Mouse (Mus musculus) stomach, embryonic 14.5 days (tissue): Measurements from ENCODE around the gene Mrps21. TPM values are rescaled to one million over a fixed set of nuclear protein-coding genes. Genes with fewer than 3 reads are reported as not detected.
A peak's percentile ranks its signal among the peaks of the same experiment; 100 is the strongest.
"Not testable (repeated sequence)": the region's sequence is repeated elsewhere in the genome, so short reads cannot be mapped to it uniquely, and the experiment has no call there.

Experiments used
- ATAC-seq: fragments of 200-750 bp; cut with Nextera tagmentation; 2 replicates; pipeline ENCODE4 v1.8.0; 2017; ENCODE audit warnings: low read depth, moderate TSS enrichment; ENCODE audit not compliant: insufficient number of reproducible peaks, insufficient read depth, low FRiP score
- H3K27ac ChIP-seq: fragments of 300-500 bp; sonication (generic); 2 replicates; pipeline ENCODE4 v1.5.1; 2014; ENCODE audit warnings: mild to moderate bottlenecking, low read length, moderate library complexity, mixed read lengths
- H3K27me3 ChIP-seq: fragments of 300-500 bp; sonication (generic); 2 replicates; pipeline ENCODE4 v1.6.1; 2014; ENCODE audit warnings: low read length, control low read depth, mixed read lengths; ENCODE audit not compliant: control insufficient read depth, insufficient read depth
- H3K36me3 ChIP-seq: fragments of 300-500 bp; sonication (generic); 2 replicates; pipeline ENCODE4 v1.6.1; 2014; ENCODE audit warnings: mild to moderate bottlenecking, control low read depth, low read length, moderate library complexity, mixed read lengths; ENCODE audit not compliant: control insufficient read depth, insufficient read depth
- H3K4me1 ChIP-seq: fragments of 300-500 bp; sonication (generic); 2 replicates; pipeline ENCODE4 v1.6.1; 2014; ENCODE audit warnings: low read length, control low read depth, mixed read lengths; ENCODE audit not compliant: control insufficient read depth, insufficient read depth
- H3K4me2 ChIP-seq: fragments of 300-500 bp; sonication (generic); replicated peaks from 2 replicates; pipeline ENCODE4 v1.6.1; 2014; ENCODE audit warnings: low read depth, low read length, control low read depth
- H3K4me3 ChIP-seq: fragments of 300-500 bp; sonication (generic); 2 replicates; pipeline ENCODE4 v1.5.1; 2014; ENCODE audit warnings: low read depth, low read length, control low read depth
- H3K9ac ChIP-seq: fragments of 300-500 bp; sonication (generic); replicated peaks from 2 replicates; pipeline ENCODE4 v1.6.1; 2014; ENCODE audit warnings: low read depth, mild to moderate bottlenecking, control low read depth, low read length, moderate library complexity, mixed read lengths
- H3K9me3 ChIP-seq: fragments of 300-500 bp; sonication (generic); 2 replicates; pipeline ENCODE4 v1.6.1; 2016; ENCODE audit warnings: low read depth, low read length, control low read depth; ENCODE audit not compliant: control insufficient read depth
- WGBS: fragments of 180-500 bp; shearing (Covaris S2); extraction: QIAGEN DNeasy Blood & Tissue Kit; methylation state at CpG from one replicate; pipeline ENCODE4 v1.1.7; 2014; 5-methylcytosine and 5-hydroxymethylcytosine counted together
- polyA plus RNA-seq: library from polyadenylated mRNA; unstranded; fragments of >200 nt; fragmentation: Nextera tagmentation; extraction: Ambion mirVana; gene quantifications from 2 replicates; pipeline ENCODE4 v1.2.1, GENCODE M21; 2014

The Mrps21 gene
- polyA plus RNA-seq, 1 experiment from 2014 or later, result 352 TPM

DNA sequence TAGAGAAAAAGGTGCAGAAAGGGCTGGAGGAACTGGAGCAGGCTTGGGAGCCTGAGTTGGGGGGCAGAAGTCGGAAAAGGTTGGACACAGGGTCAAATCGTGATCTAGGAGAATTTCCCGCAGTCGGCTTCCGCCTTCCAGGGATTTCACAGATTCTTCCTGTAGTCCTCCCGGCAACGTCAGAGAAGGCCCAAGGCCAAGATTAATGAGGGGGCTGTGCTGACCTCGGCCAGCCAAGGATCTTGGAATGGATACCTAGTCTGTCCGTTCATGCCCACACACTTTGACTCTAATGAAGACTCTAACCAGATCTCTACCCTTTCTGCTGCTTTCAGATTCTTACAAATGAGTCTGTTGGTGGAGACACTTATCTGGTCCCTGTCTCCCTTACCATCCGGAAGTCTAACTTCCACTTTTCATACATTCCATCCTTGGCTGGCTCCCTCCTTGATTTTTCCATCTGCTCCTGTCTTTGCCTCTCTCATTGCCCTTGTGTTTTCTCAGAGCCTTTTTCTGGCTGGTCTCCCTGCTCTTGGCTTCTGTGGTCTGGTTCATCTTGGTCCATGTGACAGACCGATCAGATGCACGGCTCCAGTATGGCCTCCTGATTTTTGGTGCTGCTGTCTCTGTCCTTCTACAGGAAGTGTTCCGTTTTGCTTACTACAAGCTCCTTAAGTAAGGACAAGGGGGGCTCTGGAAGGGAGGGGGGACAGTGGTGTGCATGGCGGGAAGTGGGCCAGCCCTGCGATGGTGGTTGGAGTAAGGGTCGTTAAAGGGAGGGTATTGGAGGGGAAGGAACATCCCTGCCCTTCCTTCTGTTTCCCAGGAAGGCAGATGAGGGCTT, 23.2 kb upstream of the Mrps21 start:
- WGBS, result 6% methylated on average over 15 of the region's 16 CpGs
- Histone ChIP-seq H3K27me3 (no peaks in the 10 kb centered on the region), H3K4me3 (peak overlapping the region; percentile 66), H3K27ac (peak overlapping the region; percentile 61; the same call in 1 of the 2 replicates), H3K9ac (peak overlapping the region; percentile 41), H3K4me1 (peaks cover 24% of the 10 kb centered on the region; the same call in 1 of the 2 replicates), H3K9me3 (no peaks in the 10 kb centered on the region), H3K4me2 (peak overlapping the region; percentile 82), H3K36me3 (no peaks in the 10 kb centered on the region; the same call in 1 of the 2 replicates)
- no peak for ATAC-seq

DNA sequence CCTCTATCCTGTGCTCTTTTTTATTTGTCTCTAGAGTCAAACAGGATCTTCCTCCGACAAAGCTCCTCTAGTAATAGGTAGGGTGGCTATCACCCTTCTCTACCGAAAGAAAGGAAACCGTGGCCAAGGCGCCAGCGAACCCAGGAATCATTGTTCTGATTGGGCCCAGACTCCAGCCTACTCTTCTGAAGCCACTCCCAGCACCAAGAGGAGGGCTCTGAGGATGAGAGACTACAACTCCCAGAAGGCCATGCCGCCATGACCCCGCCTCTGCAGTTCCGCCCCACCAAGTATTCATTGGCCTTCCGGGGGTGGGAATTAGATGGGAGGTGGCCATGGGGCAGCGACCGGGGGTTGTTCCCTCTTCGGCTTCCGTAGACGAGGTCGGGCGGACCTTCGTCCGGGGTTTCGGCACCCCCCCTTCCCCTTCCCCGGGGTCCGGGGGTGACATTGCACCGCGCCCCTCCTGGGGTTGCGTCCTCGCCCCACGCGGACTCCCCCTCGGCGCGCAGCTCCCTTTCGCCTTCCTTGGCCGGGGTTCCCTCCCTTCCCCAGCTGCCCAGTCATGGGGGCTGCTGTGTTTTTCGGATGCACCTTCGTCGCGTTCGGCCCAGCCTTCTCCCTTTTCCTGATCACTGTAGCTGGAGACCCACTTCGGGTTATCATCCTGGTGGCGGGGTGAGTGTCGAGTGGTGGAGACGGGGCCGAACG, 22.4 kb upstream of the Mrps21 start, which contains the start of gene Aph1a:
TSS of gene Aph1a (plus strand) at position 364 of the 711 bp plus-strand sequence.
- not testable (repeated sequence) for H3K27me3 ChIP-seq, H3K9me3 ChIP-seq, H3K36me3 ChIP-seq
- ATAC-seq, result peak; percentile 97
- WGBS, result under 1% methylated on average over 30 of the region's 43 CpGs
- H3K27ac ChIP-seq, result peak within 1 kb of the TSS; percentile 84
- H3K4me2 ChIP-seq, result peak within 1 kb of the TSS; percentile 82
- H3K4me1 ChIP-seq, result peaks cover 24% of the 10 kb centered on the region; the same call in 1 of the 2 replicates
- peak within 1 kb of the TSS; percentile 41 for H3K9ac ChIP-seq
- H3K4me3 ChIP-seq, result peak within 1 kb of the TSS; percentile 66

DNA sequence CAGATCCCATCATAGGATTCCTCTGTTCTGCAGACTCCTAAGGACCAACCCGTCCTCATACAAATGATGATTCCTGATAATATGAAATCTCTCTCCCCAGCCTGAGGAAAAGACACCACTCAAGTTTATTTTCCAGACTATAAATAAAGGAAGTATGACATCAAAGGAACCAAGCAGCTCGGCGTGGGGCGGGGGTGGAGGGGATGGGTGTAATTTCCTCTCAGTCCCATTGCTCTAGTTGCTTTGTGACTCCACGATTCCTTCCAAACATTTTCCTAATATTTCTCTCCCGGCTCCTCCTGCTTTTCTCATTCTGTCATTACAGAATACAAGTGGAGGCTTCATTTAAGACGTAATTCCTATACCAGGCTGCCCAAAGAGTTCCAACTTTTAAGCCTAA, 21.8 kb upstream of the Mrps21 start:
- no peaks in the 10 kb centered on the region for H3K9me3 ChIP-seq
- no peak for ATAC-seq
- no peak overlapping the region; the same call in 1 of the 2 replicates for H3K9ac ChIP-seq
- peak overlapping the region; percentile 66 for H3K4me3 ChIP-seq
- no peaks in the 10 kb centered on the region; the same call in 1 of the 2 replicates for H3K36me3 ChIP-seq
- 16% methylated on average over 7 of the region's 7 CpGs for WGBS
- H3K27ac ChIP-seq, result peak overlapping the region; percentile 84
- H3K4me1 ChIP-seq, result peaks cover 24% of the 10 kb centered on the region; the same call in 1 of the 2 replicates
- H3K27me3 ChIP-seq, result no peaks in the 10 kb centered on the region
- H3K4me2 ChIP-seq, result peak overlapping the region; percentile 57

DNA sequence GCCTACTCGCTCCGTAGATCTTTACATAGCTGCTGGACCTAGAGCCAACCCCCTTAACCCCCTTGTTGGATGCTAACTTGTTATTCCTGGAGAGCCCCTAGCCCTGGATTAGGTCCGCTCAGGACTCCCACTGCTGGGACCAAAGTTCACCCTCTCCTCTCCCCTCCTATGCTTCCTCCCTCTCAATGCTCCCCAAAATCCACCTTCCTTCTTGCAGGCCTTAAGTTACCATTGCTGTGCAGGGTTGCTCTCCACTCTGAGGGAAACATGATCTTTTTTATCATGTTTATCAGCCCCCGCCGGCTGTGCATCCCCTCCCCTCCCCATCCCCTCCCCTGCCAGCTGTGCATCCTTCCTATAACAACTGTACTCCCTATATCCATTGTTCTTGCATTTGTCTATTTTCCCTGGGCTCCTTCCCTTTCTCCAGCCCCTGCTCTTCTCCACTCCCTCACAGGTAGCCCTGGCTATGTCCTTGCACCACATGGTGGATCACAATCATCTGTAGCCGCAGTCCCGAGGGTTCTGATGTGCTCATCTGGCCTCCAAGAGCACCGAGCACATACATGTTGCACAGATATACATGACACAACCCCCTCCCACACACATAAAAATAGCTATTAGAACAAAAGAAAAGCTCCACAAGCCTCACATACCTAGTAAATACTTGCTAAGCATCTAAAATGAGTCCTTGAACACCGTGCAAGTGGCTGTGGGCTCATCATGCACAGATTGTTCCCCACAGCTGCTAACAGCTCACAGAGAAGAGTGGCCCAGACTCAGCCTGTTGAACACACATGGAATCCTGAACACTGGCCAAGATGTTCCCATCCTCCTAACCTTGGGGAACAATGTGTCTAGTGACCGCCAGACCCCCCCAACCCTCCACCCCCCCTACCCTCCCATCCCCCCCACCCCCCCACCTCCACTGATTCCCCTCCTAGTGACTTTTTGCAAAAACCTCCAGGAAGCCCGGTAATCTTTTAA, 21.0 kb upstream of the Mrps21 start:
- Histone ChIP-seq H3K27me3 (no peaks in the 10 kb centered on the region), H3K4me2 (peak overlapping the region; percentile 51), H3K4me3 (peak overlapping the region; percentile 25), H3K9me3 (no peaks in the 10 kb centered on the region), H3K27ac (peak overlapping the region; percentile 90), H3K4me1 (peaks cover 24% of the 10 kb centered on the region; the same call in 1 of the 2 replicates), H3K9ac (peak overlapping the region; percentile 28; the same call in 1 of the 2 replicates), H3K36me3 (no peaks in the 10 kb centered on the region)
- WGBS, result 32% methylated on average over 11 of the region's 11 CpGs
- no peak for ATAC-seq

DNA sequence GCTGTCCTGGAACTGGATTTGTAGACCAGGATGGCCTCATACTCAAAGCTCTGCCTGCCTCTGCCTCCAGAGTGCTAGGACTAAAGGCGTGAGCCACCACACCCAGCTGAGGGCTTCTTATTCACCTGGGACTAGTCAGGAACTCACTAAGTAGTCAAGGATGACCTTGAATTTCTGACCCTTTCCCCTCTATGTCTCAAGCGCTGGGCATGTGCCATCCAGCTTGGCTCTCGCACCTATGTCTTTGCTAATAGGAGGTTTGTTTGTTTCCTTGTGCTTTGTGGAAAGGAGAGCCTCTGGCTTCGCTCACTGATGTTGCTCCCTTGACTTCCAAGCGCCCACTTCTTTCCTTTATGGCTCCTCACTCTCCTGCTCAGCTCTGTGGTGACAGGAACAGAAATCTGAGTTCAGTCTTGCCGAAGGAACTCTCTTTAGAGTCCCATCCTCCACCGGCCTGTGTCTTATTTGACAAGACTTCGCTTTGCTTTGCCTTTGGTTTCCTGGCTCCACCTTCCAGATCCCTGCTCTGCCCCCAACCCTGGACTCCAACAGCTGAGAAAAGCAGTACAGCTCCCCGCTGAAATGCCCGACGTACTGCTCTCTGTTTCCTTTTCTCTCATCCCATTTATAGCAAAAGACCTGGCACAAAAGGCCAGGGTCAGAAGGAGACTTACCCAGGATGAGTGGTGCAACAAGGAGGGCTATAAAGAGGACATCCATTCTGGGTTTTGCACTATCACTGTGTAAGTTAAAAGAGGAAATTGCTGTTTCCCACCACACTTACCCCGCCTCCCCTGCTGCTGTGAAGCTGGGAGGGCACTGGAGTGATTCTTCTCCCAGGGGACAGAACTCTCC, 20.1 kb upstream of the Mrps21 start, which contains the start of gene BC028528:
TSS of gene BC028528 (minus strand) at position 795 of the 855 bp plus-strand sequence.
- H3K9ac ChIP-seq, result peak within 1 kb of the TSS; percentile 28
- 20% methylated on average over 12 of the region's 12 CpGs for WGBS
- ATAC-seq, result peak; percentile 30; the same call in 1 of the 2 replicates
- peaks cover 24% of the 10 kb centered on the region; the same call in 1 of the 2 replicates for H3K4me1 ChIP-seq
- no peaks in the 10 kb centered on the region for H3K9me3 ChIP-seq
- H3K36me3 ChIP-seq, result no peaks in the 10 kb centered on the region
- H3K27me3 ChIP-seq, result no peaks in the 10 kb centered on the region
- H3K27ac ChIP-seq, result peak within 1 kb of the TSS; percentile 90
- H3K4me3 ChIP-seq, result peak within 1 kb of the TSS; percentile 25
- H3K4me2 ChIP-seq, result peak within 1 kb of the TSS; percentile 51

DNA sequence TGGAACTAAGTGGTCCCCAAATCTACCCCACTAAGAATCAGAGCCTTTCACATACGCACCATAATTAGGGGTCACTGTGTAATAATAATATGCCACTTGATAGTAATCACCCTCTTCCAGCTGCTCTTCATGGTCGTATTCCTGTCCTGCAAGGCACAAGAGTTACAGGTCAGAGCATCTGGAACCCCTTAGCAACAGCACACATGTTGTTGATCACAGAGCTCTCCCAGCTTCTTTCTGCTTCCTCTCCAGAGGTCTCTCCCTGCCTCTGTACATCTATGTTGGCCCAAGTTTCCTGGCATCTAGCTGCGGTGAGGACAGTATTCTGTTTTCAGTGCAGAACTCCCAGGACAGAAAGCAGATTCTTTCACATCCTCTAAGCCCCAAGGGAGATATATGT, 18.3 kb upstream of the Mrps21 start:
- Histone ChIP-seq H3K4me1 (peaks cover 24% of the 10 kb centered on the region; the same call in 1 of the 2 replicates), H3K4me3 (no peak overlapping the region), H3K27me3 (no peaks in the 10 kb centered on the region), H3K36me3 (no peaks in the 10 kb centered on the region), H3K27ac (no peak overlapping the region), H3K4me2 (no peak overlapping the region), H3K9ac (no peak overlapping the region), H3K9me3 (no peaks in the 10 kb centered on the region)
- no peak for ATAC-seq
- 75% methylated on average over 3 of the region's 3 CpGs for WGBS

DNA sequence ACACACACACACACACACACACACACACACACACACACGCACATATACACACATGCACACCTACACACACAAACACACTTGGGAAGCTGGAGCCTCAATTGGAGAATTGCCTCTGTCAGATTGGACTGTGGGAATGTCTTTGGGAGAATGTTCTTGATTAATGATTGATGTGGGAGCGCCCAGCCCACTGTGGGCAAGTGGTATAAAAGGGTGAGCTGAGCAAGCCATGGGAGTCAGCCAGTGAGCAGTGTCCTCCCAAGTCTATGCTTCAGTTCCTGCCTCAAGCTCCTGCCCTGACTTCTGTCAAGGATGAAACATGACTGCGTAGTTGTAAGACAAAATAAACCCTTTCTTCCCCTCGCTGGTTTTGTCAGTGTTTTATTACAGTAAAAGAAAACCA, 16.3 kb upstream of the Mrps21 start:
- Histone ChIP-seq H3K4me3 (no peak overlapping the region), H3K9me3 (no peaks in the 10 kb centered on the region), H3K4me1 (peaks cover 19% of the 10 kb centered on the region; the same call in 1 of the 2 replicates), H3K4me2 (no peak overlapping the region), H3K27me3 (no peaks in the 10 kb centered on the region), H3K27ac (no peak overlapping the region), H3K9ac (no peak overlapping the region), H3K36me3 (no peaks in the 10 kb centered on the region)
- ATAC-seq, result no peak
- 71% methylated on average over 4 of the region's 4 CpGs for WGBS
